Mouse (Mus musculus): ENCODE measurements around the gene Gabrg3. TPM values are rescaled to one million over a fixed set of nuclear protein-coding genes. Genes with fewer than 3 reads are reported as not detected.

Gabrg3 gene
- polyA plus RNA-seq, 1 experiment from 2014 or later = 1.7 TPM

DNA sequence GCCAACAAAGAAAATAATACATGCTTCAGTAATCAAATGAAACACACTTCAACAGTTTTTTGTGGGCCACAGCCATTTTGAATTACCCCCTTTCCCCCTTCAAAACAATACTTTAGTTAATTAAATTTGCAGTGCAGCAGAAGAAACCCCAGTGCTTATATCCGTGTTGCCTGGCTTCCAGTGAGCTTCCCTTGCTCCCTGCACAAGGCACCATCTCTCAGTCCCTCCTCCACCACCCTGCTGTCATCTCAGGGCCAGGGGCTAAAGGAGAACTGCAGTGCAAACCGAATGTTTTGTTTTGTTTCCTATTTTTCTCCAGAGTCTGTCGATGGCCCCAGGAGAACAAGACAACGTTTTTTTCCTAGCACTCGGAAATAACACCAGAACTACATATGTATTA, 233.2 kb downstream of the Gabrg3 start:
- Histone ChIP-seq H3K27me3 (no peaks in the 10 kb centered on the region), H3K4me1 (replicated peaks) (no peaks in the 10 kb centered on the region), H3K9me3 (no peaks in the 10 kb centered on the region), H3K4me3 (replicated peaks) (no peak overlapping the region), H3K27ac (no peak overlapping the region), H3K36me3 (no peaks in the 10 kb centered on the region), H3K4me2 (replicated peaks) (no peak overlapping the region), H3K9ac (replicated peaks) (no peak overlapping the region)
- 38% methylated on average over 5 of the region's 5 CpGs for WGBS
- no peak for ATAC-seq

DNA sequence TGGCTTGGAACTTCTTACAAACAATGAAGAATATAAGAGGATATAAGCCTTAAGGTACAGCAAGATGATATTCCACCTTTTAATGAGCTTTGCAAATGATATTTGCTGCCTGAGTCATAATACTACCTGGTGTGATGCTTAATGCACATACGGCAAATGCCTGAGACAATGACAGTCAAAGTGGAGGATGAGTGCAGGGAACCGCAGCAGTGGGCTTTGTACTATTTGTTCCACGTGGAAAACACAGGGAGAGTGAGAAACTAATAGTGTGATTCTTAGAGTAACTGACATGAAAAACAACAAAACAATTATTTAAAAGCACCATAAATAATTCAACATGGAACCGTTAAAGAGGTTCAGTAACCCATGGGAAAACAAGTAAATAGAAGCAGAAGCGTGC, 236.2 kb downstream of the Gabrg3 start:
- 56% methylated on average over 5 of the region's 5 CpGs for WGBS
- no peaks in the 10 kb centered on the region for H3K4me1 ChIP-seq (replicated peaks)
- H3K9me3 ChIP-seq = no peaks in the 10 kb centered on the region
- no peaks in the 10 kb centered on the region for H3K27me3 ChIP-seq
- H3K4me3 ChIP-seq (replicated peaks) = no peak overlapping the region
- no peak for ATAC-seq
- no peak overlapping the region for H3K9ac ChIP-seq (replicated peaks)
- H3K27ac ChIP-seq = no peak overlapping the region
- no peak overlapping the region for H3K4me2 ChIP-seq (replicated peaks)
- H3K36me3 ChIP-seq = no peaks in the 10 kb centered on the region

DNA sequence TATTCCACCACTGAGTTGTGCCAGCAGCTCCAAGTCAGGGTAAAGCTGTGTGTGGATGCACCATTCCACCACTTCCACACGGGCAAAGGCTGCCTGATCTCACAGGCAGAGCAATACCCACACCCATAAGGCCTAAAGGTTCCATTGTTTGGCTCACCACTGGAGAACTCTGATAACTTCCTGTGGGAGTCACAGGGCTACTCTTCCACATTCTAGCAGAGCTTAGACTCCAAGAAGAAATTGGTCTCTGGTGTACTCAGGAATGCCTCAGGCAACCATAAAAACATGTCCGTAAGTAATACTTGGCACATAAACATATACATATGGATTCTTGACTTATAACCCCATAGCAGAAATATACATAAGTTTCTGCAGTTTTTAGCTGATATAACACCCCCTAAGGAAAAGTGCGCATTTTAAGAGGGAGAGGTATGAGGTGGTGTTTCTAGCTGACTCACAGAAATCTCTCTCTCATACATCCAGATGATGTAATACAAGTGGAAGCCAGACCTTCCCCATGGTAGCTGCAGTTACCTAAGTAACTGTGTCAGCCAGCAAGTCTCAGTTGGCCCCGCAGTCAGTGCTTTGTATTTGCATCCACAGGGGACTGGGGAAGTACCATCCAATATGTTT, 248.8 kb downstream of the Gabrg3 start:
- Histone ChIP-seq H3K9ac (replicated peaks) (no peak overlapping the region), H3K9me3 (no peaks in the 10 kb centered on the region), H3K27ac (no peak overlapping the region), H3K4me3 (replicated peaks) (no peak overlapping the region), H3K4me1 (replicated peaks) (no peaks in the 10 kb centered on the region), H3K4me2 (replicated peaks) (no peak overlapping the region), H3K36me3 (no peaks in the 10 kb centered on the region), H3K27me3 (no peaks in the 10 kb centered on the region)
- 93% methylated on average over 4 of the region's 4 CpGs for WGBS
- no peak for ATAC-seq

DNA sequence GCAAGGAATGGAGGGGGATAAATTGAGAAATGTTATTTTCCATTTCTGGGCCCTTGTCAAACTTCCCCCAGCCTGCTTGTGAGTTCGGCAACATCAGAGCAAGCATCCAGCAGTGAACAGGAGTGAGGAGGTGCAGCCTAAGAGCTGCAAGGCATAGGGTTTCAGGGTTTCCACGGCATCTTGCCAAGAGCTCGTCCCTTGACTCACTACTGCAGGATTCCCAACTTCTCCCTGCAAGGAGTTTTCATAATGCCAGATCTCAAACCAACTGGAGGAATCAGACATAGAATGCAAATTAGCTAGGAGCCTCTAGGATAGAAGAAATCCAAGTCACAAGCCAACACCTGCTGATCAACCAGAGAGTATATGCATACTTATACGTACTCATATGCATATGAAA, 254.0 kb downstream of the Gabrg3 start:
- Histone ChIP-seq H3K4me2 (replicated peaks) (no peak overlapping the region), H3K9me3 (no peaks in the 10 kb centered on the region), H3K36me3 (no peaks in the 10 kb centered on the region), H3K27me3 (no peaks in the 10 kb centered on the region), H3K9ac (replicated peaks) (no peak overlapping the region), H3K4me1 (replicated peaks) (no peaks in the 10 kb centered on the region), H3K27ac (no peak overlapping the region), H3K4me3 (replicated peaks) (no peak overlapping the region)
- WGBS = 87% methylated on average over 4 of the region's 4 CpGs
- no peak for ATAC-seq

DNA sequence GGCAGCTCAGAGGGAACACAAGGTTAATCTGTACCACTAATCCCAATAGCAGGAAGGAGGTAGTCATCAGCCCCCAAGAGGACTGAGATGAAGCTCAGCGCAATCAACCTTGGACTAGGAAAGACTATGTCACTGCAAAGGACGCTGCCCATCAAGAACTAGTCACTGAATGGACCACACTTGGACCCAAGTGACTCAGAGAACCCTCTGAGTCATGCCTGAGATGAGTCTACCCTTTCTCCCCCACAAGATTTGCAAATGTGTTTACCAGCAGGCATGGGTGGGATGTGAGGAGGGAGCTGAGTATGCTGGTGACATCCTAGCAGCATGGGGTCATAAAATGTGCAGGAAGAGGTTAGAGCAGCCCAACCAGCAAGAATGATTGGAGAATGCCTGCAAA, 254.5 kb downstream of the Gabrg3 start:
- Histone ChIP-seq H3K4me3 (replicated peaks) (no peak overlapping the region), H3K4me1 (replicated peaks) (no peaks in the 10 kb centered on the region), H3K9me3 (no peaks in the 10 kb centered on the region), H3K27ac (no peak overlapping the region), H3K4me2 (replicated peaks) (no peak overlapping the region), H3K27me3 (no peaks in the 10 kb centered on the region), H3K36me3 (no peaks in the 10 kb centered on the region), H3K9ac (replicated peaks) (no peak overlapping the region)
- 88% methylated on average over 2 of the region's 2 CpGs for WGBS
- ATAC-seq = no peak

DNA sequence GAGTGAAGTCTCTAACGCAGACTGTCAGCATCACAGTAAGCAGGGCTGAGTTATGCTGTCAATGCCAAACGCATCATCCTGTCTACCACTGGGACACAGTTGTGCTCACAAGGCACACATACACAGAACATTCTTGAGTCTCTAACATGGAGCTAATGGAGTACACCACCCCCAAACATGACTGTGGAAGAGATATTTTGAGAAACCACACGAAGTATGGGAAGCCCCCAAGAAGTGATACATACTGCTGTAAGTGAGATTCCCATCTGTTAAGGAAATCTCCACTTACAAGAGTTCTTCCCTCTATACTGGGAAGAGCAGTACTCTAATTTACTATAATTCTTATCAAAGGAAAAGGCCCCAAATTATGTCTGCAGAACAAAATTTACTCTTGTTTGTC, 286.9 kb downstream of the Gabrg3 start:
- Histone ChIP-seq H3K36me3 (no peaks in the 10 kb centered on the region), H3K4me2 (replicated peaks) (no peak overlapping the region), H3K9ac (replicated peaks) (no peak overlapping the region), H3K4me3 (replicated peaks) (no peak overlapping the region), H3K4me1 (replicated peaks) (no peaks in the 10 kb centered on the region), H3K27me3 (no peaks in the 10 kb centered on the region), H3K27ac (no peak overlapping the region), H3K9me3 (no peaks in the 10 kb centered on the region)
- 86% methylated on average over 3 of the region's 3 CpGs for WGBS
- ATAC-seq = no peak

DNA sequence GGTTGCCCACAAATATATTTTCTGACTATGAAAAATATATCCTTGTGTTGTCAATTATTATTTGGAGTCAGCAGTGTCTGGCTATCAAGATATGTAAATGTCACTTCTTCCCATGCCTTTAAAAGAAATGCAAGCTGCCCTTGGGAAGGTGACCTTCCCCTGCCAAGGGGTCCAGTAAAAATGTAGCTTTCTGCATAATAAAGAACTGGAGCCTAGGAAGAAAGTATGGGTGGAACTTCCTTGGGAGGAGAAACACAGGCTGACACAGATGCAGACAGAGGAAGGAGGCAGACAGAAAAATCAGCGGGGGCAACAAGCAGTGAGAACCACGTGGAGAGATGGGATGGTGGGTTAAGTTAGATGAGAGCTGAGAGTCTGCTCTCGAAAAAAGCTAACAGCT, 304.9 kb downstream of the Gabrg3 start:
- ATAC-seq = no peak
- H3K4me3 ChIP-seq (replicated peaks) = no peak overlapping the region
- H3K9ac ChIP-seq (replicated peaks) = no peak overlapping the region
- no peaks in the 10 kb centered on the region for H3K4me1 ChIP-seq (replicated peaks)
- WGBS = 54% methylated on average over 3 of the region's 3 CpGs
- H3K9me3 ChIP-seq = no peaks in the 10 kb centered on the region
- no peaks in the 10 kb centered on the region for H3K36me3 ChIP-seq
- no peak overlapping the region for H3K4me2 ChIP-seq (replicated peaks)
- no peaks in the 10 kb centered on the region for H3K27me3 ChIP-seq
- no peak overlapping the region for H3K27ac ChIP-seq

DNA sequence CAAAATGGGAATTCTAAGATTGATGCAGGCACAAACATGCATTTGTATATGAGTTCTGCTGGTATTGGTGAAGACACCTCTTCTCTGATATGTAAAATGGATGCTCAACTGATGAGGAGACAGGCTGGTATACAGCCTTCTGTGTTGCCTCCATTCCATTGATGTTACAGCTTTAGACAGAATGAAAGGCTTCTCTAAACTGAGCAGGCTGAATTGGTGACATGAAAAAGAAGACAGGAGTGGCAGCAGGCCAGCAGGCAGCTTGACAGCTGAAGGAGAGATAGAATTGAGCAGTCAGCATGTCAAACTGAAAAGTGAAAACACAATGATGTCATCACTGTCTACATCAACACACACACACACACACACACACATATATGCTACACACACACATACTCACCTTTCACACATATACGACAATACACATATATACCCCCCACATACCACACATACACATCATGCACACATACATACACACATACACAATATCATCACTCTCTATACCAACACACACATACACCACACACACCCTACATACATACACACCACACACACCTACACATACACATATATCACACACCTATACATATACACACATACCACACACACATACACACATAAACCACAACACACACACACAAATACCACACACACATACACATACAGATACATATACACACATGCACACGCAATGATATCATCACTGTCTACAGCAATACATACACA, 315.4 kb downstream of the Gabrg3 start:
- no peak overlapping the region for H3K4me3 ChIP-seq (replicated peaks)
- no peaks in the 10 kb centered on the region for H3K4me1 ChIP-seq (replicated peaks)
- 88% methylated on average over 2 of the region's 2 CpGs for WGBS
- H3K9me3 ChIP-seq = no peaks in the 10 kb centered on the region
- H3K27ac ChIP-seq = no peak overlapping the region
- H3K27me3 ChIP-seq = no peaks in the 10 kb centered on the region
- H3K36me3 ChIP-seq = no peaks in the 10 kb centered on the region
- ATAC-seq = no peak
- H3K9ac ChIP-seq (replicated peaks) = no peak overlapping the region
- H3K4me2 ChIP-seq (replicated peaks) = no peak overlapping the region

DNA sequence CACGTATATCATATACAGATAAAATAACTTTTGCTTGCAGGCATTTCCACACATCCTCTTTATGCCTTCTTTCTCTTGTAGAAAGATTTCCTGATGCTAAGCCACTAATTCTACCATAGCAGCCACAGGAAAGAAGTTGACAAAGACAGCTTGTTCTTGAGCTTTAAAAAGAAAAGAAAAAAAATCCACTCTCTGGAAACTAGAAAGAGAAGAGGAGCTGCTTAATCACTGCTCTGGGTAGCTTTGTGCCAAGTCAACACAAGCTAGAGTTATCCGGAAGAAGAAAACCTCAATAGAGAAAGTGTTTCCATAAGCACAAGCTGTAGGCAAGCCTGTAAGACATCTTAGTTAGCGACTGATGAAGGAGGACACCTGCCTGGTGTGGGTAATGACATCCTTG, 321.6 kb downstream of the Gabrg3 start:
- 86% methylated on average over 3 of the region's 3 CpGs for WGBS
- H3K27ac ChIP-seq = no peak overlapping the region
- H3K9me3 ChIP-seq = no peaks in the 10 kb centered on the region
- no peaks in the 10 kb centered on the region for H3K36me3 ChIP-seq
- no peak overlapping the region for H3K4me2 ChIP-seq (replicated peaks)
- H3K9ac ChIP-seq (replicated peaks) = no peak overlapping the region
- no peak overlapping the region for H3K4me3 ChIP-seq (replicated peaks)
- no peak for ATAC-seq
- no peaks in the 10 kb centered on the region for H3K27me3 ChIP-seq
- H3K4me1 ChIP-seq (replicated peaks) = no peaks in the 10 kb centered on the region

DNA sequence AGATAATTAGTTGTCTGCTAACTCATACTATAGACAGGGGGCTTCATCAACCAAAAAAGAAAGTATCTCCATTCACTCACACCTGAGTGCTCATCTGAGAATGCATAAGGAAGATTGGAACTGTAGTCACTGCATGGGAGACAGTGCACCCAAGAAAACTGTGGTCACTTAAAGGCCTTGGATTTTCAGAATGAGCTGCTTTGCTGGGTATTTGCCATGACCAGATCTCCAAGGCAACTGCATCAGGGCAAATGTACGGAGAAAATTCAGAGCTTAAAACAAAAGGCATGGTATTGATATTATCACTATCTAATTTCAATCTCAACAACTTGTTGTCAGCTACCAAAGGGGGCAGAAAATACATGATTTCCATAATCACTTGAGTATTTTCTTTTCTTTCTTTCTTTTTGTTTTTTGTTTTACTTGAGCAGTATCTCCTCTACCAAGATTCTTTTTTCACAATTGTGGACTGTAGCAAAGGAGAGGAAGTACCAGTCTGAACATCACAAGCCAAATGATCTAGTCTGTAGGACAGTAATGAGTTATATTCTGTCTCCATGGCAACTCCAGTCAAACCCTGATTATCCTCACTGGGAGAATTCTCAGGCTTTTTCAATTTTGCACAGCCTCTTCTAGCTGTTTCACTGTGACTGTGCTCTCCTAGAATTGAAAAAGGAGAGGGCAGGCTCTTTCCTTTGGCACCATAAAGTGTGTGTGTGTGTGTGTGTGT, 335.9 kb downstream of the Gabrg3 start:
- 41% methylated on average over 1 of the region's 1 CpGs for WGBS
- Histone ChIP-seq H3K9me3 (no peaks in the 10 kb centered on the region), H3K27ac (no peak overlapping the region), H3K4me1 (replicated peaks) (0 out of 2 replicates have a peak, but pooled peaks cover 3% of the 10 kb centered on the region), H3K27me3 (no peaks in the 10 kb centered on the region), H3K4me3 (replicated peaks) (no peak overlapping the region), H3K9ac (replicated peaks) (no peak overlapping the region), H3K36me3 (no peaks in the 10 kb centered on the region), H3K4me2 (replicated peaks) (no peak overlapping the region)
- peak; percentile 81 for ATAC-seq

DNA sequence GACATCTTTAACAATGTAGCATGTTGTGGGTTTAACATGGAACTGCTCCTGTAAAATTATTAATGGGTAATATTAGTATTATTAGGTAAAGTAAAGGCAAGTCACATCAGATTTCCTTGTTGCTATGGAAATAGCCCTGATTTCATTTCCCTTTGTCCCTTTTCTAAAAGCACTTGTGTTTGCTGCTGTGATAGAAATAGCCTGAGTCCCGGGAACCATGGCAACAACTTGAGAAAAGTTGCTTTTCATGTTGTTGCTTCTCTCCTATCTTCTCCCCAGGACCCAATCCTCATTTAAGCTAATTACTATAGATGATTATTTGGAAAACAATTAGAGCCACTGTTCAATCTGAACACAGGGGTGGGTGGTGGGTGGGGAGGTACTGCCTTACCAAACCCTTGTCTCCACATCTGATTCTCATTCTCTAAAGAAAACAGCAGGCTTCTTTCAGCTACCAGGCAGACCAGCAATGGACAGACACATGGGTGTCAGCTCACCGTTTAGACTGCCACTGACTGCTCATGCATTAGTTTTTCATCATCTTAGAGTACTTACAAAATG, 349.0 kb downstream of the Gabrg3 start:
- Histone ChIP-seq H3K4me2 (replicated peaks) (no peak overlapping the region), H3K36me3 (no peaks in the 10 kb centered on the region), H3K4me3 (replicated peaks) (no peak overlapping the region), H3K27me3 (no peaks in the 10 kb centered on the region), H3K27ac (no peak overlapping the region), H3K9me3 (no peaks in the 10 kb centered on the region), H3K9ac (replicated peaks) (no peak overlapping the region), H3K4me1 (replicated peaks) (peaks cover 6% of the 10 kb centered on the region; the same call in 1 of the 2 replicates)
- WGBS = 22% methylated on average over 2 of the region's 2 CpGs
- 0 out of 2 replicates have a peak, but pooled peaks have one; percentile 30 for ATAC-seq

DNA sequence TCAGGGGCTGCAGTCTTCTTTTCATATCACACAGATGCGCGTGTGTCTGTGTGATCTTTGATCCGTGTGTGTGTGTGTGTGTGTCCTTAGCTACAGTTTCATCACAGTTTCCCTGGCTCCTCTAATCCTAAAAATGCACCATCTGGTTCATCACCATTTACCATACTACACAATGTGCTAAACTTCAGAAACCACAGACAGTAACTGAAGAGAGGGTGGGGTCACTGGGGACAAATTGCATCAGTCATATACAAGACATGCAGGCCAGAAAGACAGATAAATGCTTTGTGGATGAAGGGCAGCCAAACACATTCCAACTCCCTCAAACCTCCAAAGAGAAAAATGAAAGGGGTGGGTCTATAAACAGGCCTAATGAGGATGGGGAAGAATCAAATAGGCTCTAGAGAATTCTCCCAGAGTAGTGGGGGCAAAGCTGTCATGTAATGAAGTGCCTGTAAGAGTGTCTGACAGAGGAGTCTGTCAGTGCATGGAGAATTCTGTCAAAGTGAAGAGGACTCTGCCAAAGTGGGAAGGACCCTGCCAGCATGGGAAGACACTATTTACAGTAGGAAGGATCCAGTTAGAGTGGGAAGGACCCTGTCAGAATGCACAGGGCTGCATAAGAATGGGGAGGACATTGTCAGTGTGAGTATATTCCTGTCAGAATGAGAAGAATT, 386.3 kb downstream of the Gabrg3 start:
- no peaks in the 10 kb centered on the region for H3K36me3 ChIP-seq
- H3K9me3 ChIP-seq = no peaks in the 10 kb centered on the region
- H3K4me2 ChIP-seq (replicated peaks) = no peak overlapping the region
- no peak overlapping the region for H3K4me3 ChIP-seq (replicated peaks)
- H3K9ac ChIP-seq (replicated peaks) = no peak overlapping the region
- WGBS = 87% methylated on average over 3 of the region's 3 CpGs
- no peak for ATAC-seq
- H3K27me3 ChIP-seq = no peaks in the 10 kb centered on the region
- no peaks in the 10 kb centered on the region for H3K4me1 ChIP-seq (replicated peaks)
- H3K27ac ChIP-seq = no peak overlapping the region
